Mouse (Mus musculus) heart, embryonic 10.5 days (tissue): ENCODE results near the gene Gm2000. TPM values are rescaled to one million over a fixed set of nuclear protein-coding genes. Genes with fewer than 3 reads are reported as not detected.
"Not testable (repeated sequence)": the region's sequence is repeated elsewhere in the genome, so short reads cannot be mapped to it uniquely, and the experiment has no call there.

Experiments used
- DNase-seq: peaks from one replicate; pipeline ENCODE4 v3.0.0-alpha.2; 2017; ENCODE audit warnings: low spot score
- H3K27ac ChIP-seq: fragments of 300-500 bp; sonication (generic); 2 replicates; pipeline ENCODE4 v1.5.1; 2016; ENCODE audit warnings: mild to moderate bottlenecking
- H3K27me3 ChIP-seq: fragments of 300-500 bp; sonication (generic); 2 replicates; pipeline ENCODE4 v1.6.1; 2016; ENCODE audit warnings: mild to moderate bottlenecking; ENCODE audit not compliant: poor library complexity, insufficient read depth, severe bottlenecking
- H3K36me3 ChIP-seq: fragments of 300-500 bp; sonication (generic); 2 replicates; pipeline ENCODE4 v1.6.1; 2016; ENCODE audit warnings: mild to moderate bottlenecking, moderate library complexity
- H3K4me1 ChIP-seq: fragments of 300-500 bp; sonication (generic); 2 replicates; pipeline ENCODE4 v1.6.1; 2016; ENCODE audit warnings: mild to moderate bottlenecking
- H3K4me3 ChIP-seq: fragments of 300-500 bp; sonication (generic); 2 replicates; pipeline ENCODE4 v1.5.1; 2016; ENCODE audit warnings: mild to moderate bottlenecking, moderate library complexity
- H3K9me3 ChIP-seq: fragments of 300-500 bp; sonication (generic); 2 replicates; pipeline ENCODE4 v1.6.1; 2016; ENCODE audit warnings: mild to moderate bottlenecking, moderate library complexity
- WGBS: fragments of 180-500 bp; shearing (Covaris S2); methylation state at CpG from one replicate; pipeline ENCODE4 v1.1.7; 2016; 5-methylcytosine and 5-hydroxymethylcytosine counted together
- polyA plus RNA-seq: library from polyadenylated mRNA; unstranded; fragments of >200 nt; fragmentation: Nextera tagmentation; extraction: Ambion mirVana; gene quantifications from 2 replicates; pipeline ENCODE4 v1.2.1, GENCODE M21; 2016

Gene Gm2000
- 667 and 794 TPM in 2 replicates for polyA plus RNA-seq

DNA sequence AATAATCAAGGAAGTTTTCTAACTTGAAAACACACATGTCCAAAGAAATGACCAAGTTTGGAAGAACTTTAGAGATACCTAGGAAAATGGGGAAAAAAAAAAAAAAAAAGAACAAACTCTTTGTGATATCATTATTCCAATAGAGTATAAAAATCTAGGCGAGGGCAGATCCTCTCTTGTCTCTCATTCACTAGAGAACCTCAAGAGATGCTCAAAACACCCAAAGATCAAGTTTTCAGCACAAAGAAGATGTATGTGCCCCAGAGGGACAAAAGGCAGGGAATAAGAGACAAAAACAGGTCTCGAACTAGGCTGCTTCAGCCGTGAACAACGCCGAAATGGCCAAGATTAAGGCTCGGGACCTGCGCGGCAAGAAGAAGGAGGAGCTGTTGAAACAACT lies at the start of gene Gm2000:
Gene Gm2000 (plus strand): TSS at position 301 of the 400 bp plus-strand sequence.
- Histone ChIP-seq H3K27ac (no peak within 1 kb of the TSS), H3K4me1 (no peaks in the 10 kb centered on the region), H3K27me3 (no peaks in the 10 kb centered on the region), H3K4me3 (no peak within 1 kb of the TSS), H3K36me3 (no peaks in the 10 kb centered on the region), H3K9me3 (0 out of 2 replicates have a peak, but pooled peaks cover 4% of the 10 kb centered on the region)
- no peak for DNase-seq
- 85% methylated on average over 8 of the region's 8 CpGs for WGBS

DNA sequence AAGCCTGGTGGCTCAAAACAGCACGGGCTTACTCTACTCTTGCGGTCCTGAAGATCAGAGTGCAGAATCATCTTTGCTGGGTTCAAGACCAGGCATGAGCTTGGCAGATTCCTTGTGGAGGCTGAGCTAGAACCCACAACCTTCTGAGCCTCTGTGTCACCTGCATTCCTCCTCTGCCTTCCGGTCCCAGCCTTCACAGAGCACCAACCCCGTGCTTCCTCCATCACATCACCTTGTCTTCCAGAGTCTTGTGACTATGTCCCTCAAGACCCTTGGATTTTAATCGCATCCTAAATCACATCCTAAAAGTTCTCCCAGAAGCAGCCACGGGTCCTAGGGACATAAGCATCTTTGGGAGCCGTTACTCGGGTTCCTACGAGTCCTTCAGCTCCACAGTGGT lies 42.7 kb upstream of the Gm2000 start:
- Histone ChIP-seq H3K4me1 (no peaks in the 10 kb centered on the region), H3K27ac (no peak overlapping the region), H3K4me3 (no peak overlapping the region), H3K9me3 (no peaks in the 10 kb centered on the region), H3K36me3 (no peaks in the 10 kb centered on the region), H3K27me3 (no peaks in the 10 kb centered on the region)
- DNase-seq = no peak
- 81% methylated on average over 9 of the region's 9 CpGs for WGBS

DNA sequence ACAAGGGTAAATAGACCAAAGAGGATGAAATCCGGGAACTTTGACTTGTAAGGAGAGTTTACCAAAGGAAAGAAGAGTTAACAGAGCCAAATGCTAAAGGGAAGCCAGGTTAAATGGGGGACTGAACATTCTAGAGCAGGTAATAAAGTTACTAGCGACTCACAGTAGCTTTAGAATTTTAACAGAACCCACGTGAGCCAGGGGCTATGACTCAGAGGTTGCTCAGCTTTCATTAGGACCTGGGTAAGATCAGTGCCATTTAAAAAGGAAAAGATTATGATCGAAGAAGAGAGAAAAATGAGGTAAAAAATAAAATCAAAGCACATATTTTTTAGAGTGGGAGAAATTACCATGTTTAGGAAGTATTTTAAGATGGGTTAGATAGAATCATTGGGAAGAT lies 25.0 kb upstream of the Gm2000 start:
- no peaks in the 10 kb centered on the region for H3K27me3 ChIP-seq
- no peak overlapping the region for H3K4me3 ChIP-seq
- WGBS = 71% methylated on average over 4 of the region's 4 CpGs

DNA sequence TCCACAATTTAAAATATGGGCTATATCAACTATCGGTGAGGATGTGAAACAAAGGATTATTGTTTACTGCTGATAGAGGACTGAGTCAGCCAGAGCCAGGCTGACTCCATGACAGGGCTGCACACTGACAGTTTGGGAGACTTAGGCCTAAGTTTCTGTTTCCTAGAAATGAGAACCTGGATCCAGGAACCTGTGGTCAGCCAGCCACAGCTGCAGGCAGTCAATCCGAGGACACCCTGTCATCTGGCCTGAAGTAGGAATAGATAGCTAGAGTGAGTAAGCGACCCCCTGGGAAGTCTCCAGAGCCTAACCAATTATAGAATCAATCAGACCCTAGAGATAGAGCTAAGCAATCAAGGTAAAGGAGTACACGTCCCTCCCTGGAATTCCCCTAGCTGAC lies 21.4 kb upstream of the Gm2000 start:
- Histone ChIP-seq H3K4me3 (no peak overlapping the region), H3K27me3 (no peaks in the 10 kb centered on the region), H3K4me1 (0 out of 2 replicates have a peak, but pooled peaks cover 9% of the 10 kb centered on the region), H3K27ac (no peak overlapping the region), H3K36me3 (no peaks in the 10 kb centered on the region), H3K9me3 (no peaks in the 10 kb centered on the region)
- no peak for DNase-seq
- 39% methylated on average over 4 of the region's 4 CpGs for WGBS

More for the DNA sequence above, 25.0 kb upstream of the Gm2000 start:
- Histone ChIP-seq H3K4me1 (0 out of 2 replicates have a peak, but pooled peaks cover 5% of the 10 kb centered on the region), H3K27ac (no peak overlapping the region), H3K36me3 (no peaks in the 10 kb centered on the region), H3K9me3 (no peaks in the 10 kb centered on the region)
- no peak for DNase-seq

DNA sequence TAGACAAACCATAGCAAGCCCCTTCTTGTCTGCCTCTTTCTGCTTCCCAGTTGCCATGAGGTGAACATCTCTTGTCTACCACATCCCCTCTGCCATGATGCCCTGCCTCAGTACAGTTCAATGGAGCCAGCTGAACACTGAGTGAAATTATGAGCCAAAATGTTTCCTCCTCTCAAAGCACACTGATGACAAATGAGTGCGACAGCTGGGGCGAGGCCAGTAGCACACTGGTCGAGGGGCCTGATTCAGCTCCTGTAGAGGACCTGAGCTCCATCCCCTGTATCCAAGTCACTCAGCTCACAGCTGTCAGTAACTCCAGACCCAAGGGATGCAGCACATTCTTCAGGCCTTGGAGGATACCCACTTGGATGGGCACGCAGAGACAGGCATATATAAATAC lies 20.2 kb upstream of the Gm2000 start:
- no peak for DNase-seq
- Histone ChIP-seq H3K4me3 (no peak overlapping the region), H3K4me1 (0 out of 2 replicates have a peak, but pooled peaks cover 9% of the 10 kb centered on the region), H3K9me3 (no peaks in the 10 kb centered on the region), H3K36me3 (no peaks in the 10 kb centered on the region), H3K27ac (no peak overlapping the region), H3K27me3 (no peaks in the 10 kb centered on the region)
- 84% methylated on average over 4 of the region's 4 CpGs for WGBS

DNA sequence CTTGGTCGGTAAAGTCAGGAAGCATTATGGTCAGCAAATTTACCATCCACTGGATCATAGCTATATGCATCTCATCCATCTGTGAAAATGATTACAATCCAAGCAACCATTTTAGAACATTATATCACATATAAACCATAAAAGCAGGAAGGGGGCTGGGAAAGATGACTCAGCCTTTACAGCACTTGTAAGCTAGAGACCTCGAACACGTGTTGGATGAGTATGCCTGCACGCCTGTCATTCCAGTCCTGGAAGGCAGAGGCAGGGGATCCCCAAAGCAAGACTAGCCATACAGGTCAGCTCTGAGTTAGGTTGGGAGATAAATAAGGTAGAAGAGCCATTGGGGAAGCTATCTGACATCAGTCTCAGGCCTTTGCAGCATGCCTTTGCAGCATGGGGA lies 16.8 kb upstream of the Gm2000 start:
- DNase-seq = no peak
- WGBS = 74% methylated on average over 4 of the region's 4 CpGs
- no peak overlapping the region for H3K4me3 ChIP-seq
- H3K36me3 ChIP-seq = no peaks in the 10 kb centered on the region
- no peak overlapping the region for H3K27ac ChIP-seq
- no peaks in the 10 kb centered on the region for H3K9me3 ChIP-seq
- no peaks in the 10 kb centered on the region for H3K27me3 ChIP-seq
- 0 out of 2 replicates have a peak, but pooled peaks cover 9% of the 10 kb centered on the region for H3K4me1 ChIP-seq

DNA sequence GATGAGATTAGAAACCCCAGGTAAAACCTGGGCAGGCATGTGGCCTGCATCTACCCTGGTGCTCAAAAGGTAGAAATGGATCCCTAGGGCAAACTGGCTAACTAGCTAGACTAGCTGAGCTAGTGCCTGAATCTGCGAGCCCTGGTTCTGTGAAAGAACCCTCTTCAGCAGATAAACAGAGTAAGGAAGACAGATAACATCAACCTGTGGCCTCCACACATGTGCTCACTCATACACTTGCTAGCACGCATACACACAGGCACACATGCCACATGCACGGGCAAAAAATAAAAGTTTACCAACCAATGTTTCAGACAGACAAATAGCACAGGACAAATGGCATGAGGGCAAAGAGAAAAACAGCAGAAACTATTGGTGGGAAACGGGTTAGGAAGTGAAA lies 15.4 kb upstream of the Gm2000 start:
- Histone ChIP-seq H3K4me1 (0 out of 2 replicates have a peak, but pooled peaks cover 3% of the 10 kb centered on the region), H3K4me3 (no peak overlapping the region), H3K27ac (no peak overlapping the region), H3K36me3 (no peaks in the 10 kb centered on the region), H3K9me3 (no peaks in the 10 kb centered on the region), H3K27me3 (no peaks in the 10 kb centered on the region)
- 78% methylated on average over 4 of the region's 4 CpGs for WGBS
- no peak for DNase-seq

DNA sequence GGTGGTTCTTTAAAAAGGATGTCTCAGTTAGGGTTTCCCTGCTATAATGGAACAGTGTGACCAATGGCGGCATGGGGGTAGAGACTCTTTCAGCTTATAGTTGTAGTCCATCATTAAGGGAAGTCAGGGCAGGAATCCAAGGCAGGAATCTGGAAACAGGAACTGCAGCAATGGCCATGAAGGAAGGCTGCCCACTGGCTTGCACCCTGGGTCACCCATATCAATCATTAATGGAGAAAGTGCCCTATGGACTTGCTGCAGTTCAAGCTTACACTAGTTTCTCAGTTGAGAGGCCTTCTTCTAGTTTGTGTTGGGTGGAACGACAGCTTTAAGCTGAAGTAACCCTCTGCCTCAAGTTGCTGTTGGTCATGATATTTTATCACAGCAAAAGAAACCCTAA lies 13.4 kb upstream of the Gm2000 start:
- 85% methylated on average over 2 of the region's 2 CpGs for WGBS
- Histone ChIP-seq H3K4me3 (no peak overlapping the region), H3K4me1 (0 out of 2 replicates have a peak, but pooled peaks cover 3% of the 10 kb centered on the region), H3K9me3 (no peaks in the 10 kb centered on the region), H3K27ac (no peak overlapping the region), H3K27me3 (no peaks in the 10 kb centered on the region), H3K36me3 (no peaks in the 10 kb centered on the region)
- DNase-seq = no peak

DNA sequence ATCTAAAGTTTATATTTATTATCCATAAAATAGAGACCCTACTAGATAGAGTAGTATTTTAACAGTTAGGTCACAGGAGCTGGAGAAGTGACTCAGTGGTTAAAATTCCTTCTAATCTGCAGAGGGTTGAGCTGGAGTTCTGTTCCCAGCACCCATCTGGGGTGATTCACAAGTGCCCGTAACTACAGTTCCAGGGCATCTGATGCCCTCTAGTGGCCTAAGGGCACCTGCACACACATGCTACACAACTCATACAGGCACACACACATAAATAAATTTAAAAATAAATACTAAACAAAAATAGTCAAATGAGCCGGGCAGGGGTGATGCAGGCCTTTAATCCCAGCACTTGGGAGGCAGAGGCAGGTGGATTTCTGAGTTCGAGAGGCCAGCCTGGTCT lies 15.4 kb downstream of the Gm2000 start:
- Histone ChIP-seq H3K4me1 (no peaks in the 10 kb centered on the region), H3K4me3 (no peak overlapping the region), H3K27me3 (no peaks in the 10 kb centered on the region), H3K9me3 (no peaks in the 10 kb centered on the region), H3K27ac (no peak overlapping the region), H3K36me3 (no peaks in the 10 kb centered on the region)
- DNase-seq = no peak
- 86% methylated on average over 3 of the region's 3 CpGs for WGBS

DNA sequence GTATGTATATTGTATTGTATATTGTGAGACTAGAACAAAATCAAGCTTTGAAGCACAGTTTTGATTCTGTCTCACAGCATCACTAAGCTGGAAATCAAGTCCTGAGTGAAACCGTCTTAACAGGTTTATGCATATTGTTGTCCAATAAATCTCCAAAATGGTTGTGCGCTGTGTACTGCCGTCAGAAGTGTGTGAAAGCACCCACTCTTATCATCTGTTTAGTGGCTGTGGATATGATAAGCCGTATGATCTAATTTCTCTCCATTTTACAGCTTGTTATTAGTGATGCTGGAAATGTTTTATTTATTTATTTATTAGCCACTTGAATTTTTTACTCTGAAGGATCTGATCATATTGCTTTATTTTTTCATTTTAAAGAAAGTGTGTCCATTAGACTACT lies 20.4 kb downstream of the Gm2000 start:
- Histone ChIP-seq H3K4me3 (no peak overlapping the region), H3K27ac (no peak overlapping the region), H3K27me3 (no peaks in the 10 kb centered on the region), H3K36me3 (no peaks in the 10 kb centered on the region), H3K9me3 (no peaks in the 10 kb centered on the region), H3K4me1 (no peaks in the 10 kb centered on the region)
- WGBS = 81% methylated on average over 4 of the region's 4 CpGs
- no peak for DNase-seq

DNA sequence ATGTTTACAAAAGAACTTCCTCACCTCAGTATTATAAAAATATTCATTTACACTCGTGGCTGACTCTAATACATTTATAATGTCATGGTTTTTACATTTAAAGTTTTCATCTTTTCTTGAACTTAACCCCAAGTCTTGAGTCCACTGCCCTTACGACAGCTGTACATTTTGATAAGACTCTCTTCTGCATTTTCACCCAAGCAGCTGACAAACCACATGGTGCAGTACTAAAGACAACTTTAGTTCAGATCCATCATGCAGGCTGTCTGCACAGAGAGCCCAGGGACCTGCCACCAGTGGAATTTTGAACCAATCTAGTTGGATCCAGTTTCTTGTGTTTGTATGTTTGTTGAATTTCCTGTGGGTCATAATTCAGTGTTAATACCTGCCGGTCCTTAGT lies 21.0 kb downstream of the Gm2000 start:
- Histone ChIP-seq H3K36me3 (no peaks in the 10 kb centered on the region), H3K4me1 (no peaks in the 10 kb centered on the region), H3K27me3 (no peaks in the 10 kb centered on the region), H3K9me3 (no peaks in the 10 kb centered on the region), H3K4me3 (no peak overlapping the region), H3K27ac (no peak overlapping the region)
- WGBS = 64% methylated on average over 3 of the region's 3 CpGs
- DNase-seq = no peak

DNA sequence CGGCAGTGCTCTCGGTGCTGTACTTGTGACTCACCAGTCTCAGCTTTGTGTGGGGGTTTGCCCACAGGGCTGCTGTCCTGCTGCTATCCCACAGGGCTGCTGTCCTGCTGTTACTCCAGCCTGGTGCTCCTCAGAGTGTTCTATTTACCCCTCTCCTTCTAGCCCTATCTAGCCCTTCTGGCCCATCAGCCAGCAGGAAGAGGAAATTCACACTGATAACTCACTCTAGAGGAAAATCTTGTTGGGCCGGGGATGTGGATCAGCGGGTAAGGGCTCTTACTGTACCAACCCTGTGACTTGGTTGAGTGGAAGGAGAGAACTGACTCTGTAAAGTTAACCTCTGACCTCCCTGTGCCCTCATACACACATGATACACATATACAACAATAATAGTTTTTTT lies 27.3 kb downstream of the Gm2000 start:
- no peak for DNase-seq
- no peak overlapping the region for H3K27ac ChIP-seq
- no peaks in the 10 kb centered on the region for H3K4me1 ChIP-seq
- no peaks in the 10 kb centered on the region for H3K36me3 ChIP-seq
- no peak overlapping the region for H3K4me3 ChIP-seq
- no peaks in the 10 kb centered on the region for H3K9me3 ChIP-seq
- WGBS = 47% methylated on average over 4 of the region's 4 CpGs
- no peaks in the 10 kb centered on the region for H3K27me3 ChIP-seq

DNA sequence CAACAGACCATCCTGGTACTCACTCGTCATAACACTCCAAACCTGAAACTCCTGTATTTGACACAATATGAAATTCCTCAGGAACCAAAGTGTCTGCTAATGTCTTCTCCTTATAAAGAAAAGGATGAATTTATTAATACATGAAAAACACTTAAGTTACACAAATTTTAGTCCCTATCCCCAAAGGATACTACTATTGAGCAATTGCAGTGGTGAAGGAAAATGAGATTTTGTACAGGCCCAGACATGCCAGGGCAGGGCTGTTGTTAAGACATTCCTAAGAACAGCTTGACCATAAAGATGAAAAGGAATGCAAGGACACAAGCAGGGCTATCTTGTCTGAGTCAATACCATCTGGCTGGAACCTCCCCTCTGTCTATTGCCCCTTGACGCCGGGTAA lies 34.3 kb downstream of the Gm2000 start:
- not testable (repeated sequence) for H3K4me1 ChIP-seq, DNase-seq, H3K36me3 ChIP-seq, H3K27me3 ChIP-seq, H3K27ac ChIP-seq, H3K9me3 ChIP-seq, H3K4me3 ChIP-seq
- 48% methylated on average over 3 of the region's 3 CpGs for WGBS

DNA sequence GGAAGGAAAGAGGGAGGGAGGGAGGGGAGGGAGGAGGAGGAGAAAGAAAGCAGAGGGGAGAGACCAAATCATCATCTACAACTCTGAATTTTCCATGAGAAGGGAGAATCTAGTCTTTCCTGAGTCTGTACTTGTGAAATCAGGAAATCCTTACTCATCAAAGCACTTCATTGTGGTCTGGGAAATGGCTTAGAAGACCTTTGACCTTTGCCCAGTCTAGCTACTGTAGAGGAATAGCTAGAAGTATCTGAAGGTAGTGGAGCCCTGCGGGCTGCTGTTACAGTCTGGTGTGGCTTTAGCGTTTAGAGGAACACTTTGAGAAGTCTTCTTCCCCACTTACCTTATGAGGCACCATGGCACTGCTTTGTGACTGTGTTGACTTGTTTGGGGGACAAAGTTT lies 36.7 kb downstream of the Gm2000 start:
- H3K4me1 ChIP-seq = no peaks in the 10 kb centered on the region
- WGBS = 37% methylated on average over 2 of the region's 2 CpGs
- no peaks in the 10 kb centered on the region for H3K27me3 ChIP-seq
- DNase-seq = no peak
- no peak overlapping the region for H3K4me3 ChIP-seq
- H3K27ac ChIP-seq = no peak overlapping the region
- H3K9me3 ChIP-seq = no peaks in the 10 kb centered on the region
- no peaks in the 10 kb centered on the region for H3K36me3 ChIP-seq
